Mouse (Mus musculus): ENCODE measurements around the gene Capn9.

Gene Capn9

DNA sequence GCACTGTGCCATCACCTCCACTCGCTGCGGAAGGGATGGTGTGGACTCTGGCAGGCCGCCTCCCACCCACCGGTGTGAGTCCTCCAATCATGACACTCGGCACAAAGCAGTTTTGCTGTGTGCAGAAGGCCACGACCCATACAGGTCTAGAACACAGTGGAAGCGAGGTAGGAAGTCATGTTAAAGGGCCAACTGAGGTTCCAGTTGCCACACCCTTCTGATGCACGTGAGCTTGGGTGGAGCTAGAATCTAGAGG is 59.3 kb downstream of the Capn9 start:
- no peak for DNase-seq (ENCODE audit: low spot score in 2 of 2)

DNA sequence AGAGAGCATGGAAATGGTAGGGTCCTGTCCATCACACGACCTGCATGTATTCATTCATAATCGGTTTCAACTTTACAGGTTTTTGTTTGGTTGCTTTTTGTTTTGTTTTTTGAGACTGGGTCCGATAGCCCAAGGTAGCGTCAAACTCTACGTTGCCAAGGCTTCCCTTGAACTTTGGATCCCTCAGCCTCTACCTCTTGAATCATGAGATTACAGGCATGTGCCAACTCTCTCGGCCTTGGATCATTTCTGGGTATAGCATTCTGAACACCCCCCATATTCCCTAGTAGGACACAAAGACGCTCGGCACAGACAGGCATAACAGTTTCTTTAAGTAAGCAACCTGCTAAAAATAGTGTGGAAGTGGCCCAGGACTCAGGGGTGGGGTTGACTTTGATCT is 65.7 kb downstream of the Capn9 start:
- no peak for DNase-seq (ENCODE audit: low spot score in 2 of 2)

DNA sequence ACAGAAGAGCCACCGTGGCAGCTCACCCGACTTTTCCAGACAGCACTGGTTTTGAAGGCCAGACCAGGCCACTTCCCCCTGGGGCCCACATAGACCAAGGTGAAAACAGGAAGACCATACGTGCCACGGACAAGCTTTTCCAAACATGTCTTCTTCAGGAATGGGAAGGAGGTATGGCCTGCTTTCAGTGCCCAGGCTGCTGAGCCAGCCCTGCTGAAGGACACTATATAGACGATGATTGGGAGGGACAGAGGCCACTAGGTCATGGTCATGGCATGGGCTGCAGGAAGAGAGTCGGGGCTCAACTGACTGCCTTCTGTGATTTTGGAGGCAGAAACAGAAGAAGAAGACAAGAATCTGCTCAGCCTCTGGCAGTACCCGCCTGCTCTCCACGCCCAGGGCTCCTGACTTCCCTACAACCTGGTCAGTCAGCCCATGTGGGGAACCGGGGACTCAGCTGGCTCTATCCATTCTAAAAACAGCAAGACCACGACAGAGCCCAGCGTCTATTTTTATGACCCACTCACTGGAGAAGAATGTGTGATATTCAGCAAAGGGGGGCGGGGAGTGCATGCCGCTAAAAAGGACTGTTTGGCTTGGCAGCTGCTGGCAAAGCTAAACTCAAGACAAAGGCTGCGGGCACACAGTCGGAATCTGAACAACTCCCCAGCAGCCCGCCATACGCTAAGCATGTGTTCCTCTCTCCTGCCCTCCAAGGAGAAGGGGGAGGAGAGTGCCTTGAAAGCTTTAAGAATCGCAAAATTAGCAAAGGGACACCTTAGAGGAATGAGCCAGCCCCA is 67.8 kb downstream of the Capn9 start:
- peak; percentile 15 to 28 for DNase-seq (ENCODE audit: low spot score in 2 of 2)

DNA sequence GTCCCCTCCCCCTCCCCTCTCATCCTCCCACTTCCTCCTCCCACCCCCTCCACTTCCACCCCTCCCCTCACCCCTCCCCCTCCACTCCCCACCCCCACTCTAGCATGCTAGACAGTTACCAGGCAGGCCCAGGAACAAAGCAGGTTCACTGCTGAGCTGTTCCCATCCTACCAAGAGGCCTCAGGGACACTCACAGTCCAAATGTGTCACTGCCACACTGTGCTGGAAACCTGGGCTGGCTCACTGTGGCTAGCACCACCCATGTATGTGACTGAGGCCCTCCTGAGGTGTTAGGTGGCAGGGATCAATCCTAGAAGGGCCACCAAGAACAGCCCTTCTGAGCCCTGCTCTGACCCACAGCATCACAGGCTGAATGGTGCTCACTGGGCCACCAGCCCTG is 72.4 kb downstream of the Capn9 start:
- DNase-seq (ENCODE audit: low spot score in 2 of 2): no peak

DNA sequence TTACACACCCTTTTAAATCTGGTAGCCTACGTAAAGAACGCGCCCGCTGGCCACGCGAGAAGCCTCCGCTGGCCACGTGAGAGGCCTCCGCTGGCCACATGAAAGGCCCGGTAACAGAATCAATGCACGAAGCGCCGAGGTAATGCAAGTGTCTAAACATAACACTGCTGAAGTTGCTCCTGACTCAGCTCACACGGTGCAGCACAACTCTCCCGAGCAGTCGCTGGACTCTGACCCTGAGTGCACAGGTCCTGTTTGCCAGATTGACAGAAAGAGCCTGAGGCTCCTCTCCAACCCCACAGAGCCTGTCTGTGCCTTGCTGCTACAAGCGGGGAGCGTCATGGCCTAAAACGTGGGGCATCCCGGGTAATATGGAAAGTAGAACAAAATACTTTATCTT is 75.9 kb downstream of the Capn9 start:
- DNase-seq (ENCODE audit: low spot score in 2 of 2): no peak

DNA sequence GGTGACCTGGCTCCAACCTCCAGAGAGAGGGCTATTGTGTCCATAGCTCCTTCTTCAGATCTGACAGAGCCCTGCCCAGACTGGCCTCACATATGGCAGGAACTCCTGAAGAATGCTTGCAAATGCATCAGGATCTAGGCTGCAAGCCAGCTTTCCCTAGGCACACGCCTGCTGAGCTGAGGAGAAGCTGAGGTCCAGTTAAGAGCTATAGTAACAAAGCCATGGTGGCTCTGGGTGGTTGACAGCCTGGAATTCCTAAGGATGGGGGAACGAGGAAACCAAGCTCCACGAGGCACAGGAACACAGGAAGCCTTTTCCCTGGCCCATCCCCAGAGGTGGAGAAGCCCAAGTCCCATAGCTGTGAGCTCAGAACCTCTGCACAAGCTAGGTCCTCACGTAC is 76.6 kb downstream of the Capn9 start:
- DNase-seq (ENCODE audit: low spot score in 2 of 2): no peak

DNA sequence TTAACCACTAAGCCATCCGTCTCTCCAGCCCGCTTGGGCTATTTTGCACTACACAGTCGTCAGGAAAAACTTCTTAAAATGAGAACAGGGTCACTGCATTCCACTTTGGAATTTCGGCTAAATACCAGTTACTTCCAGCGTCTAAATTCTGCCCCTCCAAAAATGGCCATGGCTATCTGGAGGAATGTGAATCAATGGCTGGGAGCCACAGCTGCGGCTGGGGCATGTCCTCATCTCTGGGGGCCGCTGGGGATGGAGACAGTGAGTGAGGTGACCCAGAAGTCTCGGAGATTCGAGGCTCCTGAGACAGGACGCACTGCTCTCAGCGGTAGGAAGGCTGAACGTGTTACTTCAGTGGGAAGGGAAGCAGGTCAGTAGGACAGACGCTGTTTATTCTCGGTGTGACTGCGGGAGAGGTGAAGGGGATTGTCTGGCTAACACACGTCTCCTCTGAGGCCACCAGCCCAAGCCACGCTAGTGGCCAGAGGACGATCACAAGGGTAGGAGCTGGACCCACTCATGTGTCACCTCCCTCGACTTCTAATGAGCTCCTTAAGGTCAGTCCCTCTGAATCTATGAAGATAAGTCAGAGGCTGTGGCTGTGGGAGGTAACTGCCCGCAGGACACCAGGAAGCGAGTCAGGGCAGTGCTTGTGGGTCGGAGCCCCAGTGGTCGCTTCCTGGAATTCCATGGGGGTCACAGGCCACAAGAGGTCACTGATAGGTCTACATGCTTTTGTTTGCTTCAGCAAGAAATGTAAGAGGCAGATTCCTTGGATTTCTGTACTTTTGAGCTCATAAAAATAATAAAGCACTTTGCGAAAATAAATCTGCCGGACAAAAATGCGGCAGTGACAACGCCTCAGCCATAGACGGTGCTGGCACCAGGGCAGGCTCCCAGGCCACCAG is 77.9 kb downstream of the Capn9 start:
- no peak for DNase-seq (ENCODE audit: low spot score in 2 of 2)

DNA sequence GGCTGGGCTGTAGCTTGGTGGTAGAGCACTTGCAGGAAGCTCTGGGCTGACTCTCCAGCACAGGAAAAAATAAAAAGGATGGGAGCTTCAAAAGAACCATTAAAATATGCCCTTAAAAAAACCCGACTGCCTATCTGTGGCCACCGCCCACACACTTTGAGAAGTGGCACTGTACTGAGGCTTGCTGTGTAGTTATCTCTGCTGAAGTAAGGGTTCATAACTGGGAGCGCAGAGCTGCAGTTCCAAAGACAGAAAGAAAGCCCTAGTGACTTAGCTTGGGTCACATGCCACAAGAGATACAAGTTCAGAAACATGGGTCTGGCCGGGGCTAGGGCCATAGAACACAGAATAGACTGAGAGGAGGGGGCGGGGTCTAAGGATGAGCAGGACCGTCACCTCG is 82.0 kb downstream of the Capn9 start:
- no peak for DNase-seq (ENCODE audit: low spot score in 2 of 2)

DNA sequence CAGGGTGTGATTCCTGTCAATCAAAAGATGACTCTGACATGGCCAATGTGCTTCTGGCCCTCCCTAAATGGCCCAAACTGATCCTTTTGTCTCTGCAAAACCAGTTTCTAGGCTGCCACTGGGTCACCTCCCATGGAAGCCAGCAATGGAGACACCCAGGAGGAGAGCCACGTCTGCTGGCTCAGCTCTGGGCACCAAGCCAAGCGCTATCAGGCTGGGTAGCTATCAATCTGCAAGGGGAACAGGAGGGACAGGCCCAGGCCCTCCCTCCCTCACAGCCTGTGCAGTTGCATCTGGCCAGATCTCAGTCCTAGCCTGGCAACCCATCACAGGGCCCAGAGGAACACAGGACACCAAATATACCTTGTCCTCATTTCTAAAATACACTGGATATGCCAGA is 82.5 kb downstream of the Capn9 start:
- DNase-seq (ENCODE audit: low spot score in 2 of 2): peak; percentile 77 to 83

DNA sequence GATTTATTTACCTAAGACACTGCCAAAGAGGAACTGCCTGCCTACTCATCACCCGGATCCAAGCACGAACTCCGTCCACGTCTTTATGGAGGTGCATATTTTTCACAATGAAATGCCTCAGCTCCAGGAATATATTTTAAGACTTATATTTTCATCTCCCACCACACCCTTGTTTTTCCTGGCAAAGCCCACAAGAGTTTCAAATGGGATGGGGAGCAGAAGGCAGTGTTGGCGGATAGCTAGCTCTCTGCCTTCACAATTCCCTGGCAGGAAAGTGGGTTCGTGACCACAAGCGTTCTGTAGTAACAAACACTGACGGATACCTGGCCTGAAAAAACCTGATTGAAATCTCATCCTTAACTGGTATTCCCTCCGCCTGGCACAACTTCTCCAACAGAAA is 85.9 kb downstream of the Capn9 start:
- DNase-seq (ENCODE audit: low spot score in 2 of 2): peak in 1 of 2 experiments; percentile 14

DNA sequence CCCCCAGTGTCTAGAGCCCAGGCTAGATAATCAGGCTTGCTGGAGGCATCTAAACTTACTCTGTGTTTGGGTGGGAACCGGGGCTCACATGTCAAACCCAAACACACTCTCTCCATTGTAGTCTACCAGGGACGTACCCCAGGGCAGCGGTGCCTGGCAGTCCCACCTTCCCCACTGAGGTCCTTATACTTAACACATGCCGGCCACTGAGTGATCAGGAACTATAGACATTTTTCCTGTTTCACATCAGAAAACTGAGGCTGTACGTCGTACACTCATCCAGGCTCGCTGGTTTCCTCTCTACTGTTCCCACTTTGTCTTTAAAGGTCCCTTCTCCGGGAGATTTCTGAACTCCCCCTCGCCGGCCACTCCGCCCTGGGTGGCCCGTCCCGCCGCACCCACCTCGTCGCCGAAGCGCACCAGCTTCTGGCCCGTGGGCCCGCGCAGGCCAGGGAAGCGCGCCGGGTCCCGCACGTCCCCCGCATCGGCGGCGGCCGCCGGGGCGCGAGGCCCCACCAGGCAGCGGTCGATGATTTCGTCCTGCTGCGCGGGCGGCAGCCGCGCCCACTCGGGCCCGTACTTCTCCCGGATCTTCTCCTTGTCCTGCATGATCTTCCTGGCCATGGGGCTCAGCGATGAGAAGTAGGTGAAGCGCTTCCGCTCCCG is 86.7 kb downstream of the Capn9 start:
- no peak for DNase-seq (ENCODE audit: low spot score in 2 of 2)

DNA sequence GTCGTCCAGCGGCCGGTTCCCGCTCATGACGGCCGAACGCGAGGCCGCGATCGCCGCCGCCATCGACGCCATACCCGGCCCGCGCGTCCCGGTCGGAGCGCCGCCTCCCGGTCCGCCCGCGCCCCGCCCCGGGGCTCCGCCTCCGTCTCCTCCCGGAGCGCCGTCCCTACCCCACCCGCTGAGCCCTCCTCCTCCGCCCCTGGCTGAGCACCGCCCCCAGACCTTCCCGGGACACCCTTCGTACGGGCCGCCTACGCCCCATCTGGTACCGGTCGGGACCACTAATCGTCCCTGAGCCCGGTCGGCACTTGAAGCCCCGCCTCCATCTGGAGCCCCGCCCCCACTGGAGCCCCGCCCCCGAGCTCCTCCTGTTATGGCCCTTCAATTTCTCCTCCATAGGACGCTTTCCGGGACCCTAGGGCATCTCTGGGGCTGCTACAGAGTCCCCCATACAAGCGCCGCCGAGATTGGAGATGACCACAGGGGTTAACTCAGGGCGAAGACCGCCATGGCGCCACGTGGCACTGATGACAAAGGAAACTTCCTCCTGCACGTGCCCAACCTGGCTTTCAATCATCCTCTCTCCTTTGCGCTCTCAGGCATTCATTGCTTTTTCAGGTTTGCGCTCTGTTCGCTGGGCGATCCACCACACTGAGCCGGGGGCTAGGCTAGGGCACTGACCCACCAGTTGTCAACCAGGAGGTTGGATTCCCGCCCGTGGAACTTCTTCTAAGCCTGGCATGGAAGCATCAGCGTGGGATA is 87.4 kb downstream of the Capn9 start, which contains the start of gene 2310022B05Rik:
Gene 2310022B05Rik, minus strand, starts transcription at position 258 of the 762 bp plus-strand sequence.
- peak; percentile 88 to 89 for DNase-seq (ENCODE audit: low spot score in 2 of 2)

DNA sequence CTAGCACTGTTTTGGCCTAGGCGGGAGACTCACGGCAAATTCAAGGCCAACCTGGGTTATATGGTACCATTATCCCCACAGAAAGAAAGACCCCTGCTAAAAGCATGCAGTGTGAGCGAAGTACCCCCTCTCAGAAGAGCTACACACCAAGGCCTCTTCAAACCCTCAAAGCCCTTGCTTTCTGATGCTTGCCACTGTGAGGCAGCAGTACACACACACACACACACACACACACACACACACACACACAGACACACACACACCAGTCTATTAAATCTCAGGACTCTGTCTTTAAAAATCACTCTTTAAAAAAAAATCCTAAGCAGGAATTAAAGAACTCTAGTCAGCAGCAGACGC is 87.9 kb downstream of the Capn9 start:
- no peak for DNase-seq (ENCODE audit: low spot score in 2 of 2)

DNA sequence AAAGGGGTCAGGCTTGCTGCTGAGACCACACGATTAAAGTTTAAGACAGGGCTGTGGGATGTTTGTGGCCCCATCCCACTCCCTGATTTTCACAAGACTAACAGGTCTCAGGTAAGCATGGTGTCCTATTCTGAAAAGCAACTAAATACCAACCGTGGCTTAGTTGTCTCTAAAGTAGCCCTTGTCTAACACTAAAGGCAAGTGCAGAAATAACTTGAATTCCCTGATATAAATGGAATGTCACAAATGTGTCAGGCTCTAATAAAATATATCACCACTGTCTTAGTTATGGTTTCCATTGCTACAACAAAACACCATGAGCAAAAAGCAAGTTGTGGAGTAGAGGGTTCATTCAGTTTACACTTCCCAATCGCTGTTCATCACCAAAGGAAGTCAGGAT is 88.5 kb downstream of the Capn9 start:
- DNase-seq (ENCODE audit: low spot score in 2 of 2): no peak

Measured in urinary bladder, postnatal 36 days (tissue).